Mouse (Mus musculus) activated CD4-positive, CD25-positive, alpha-beta regulatory T cell, adult 4 months (primary cell): ENCODE data around the gene Runx1. TPM values are rescaled to one million over a fixed set of nuclear protein-coding genes. Genes with fewer than 3 reads are reported as not detected.

Experiments used
- ATAC-seq: one replicate; pipeline ENCODE4 v1.8.0; 2017
- polyA plus RNA-seq, 2 experiments: library from polyadenylated mRNA; unstranded; fragments of 100-300 nt; shearing (Covaris generic); gene quantifications; one replicate each; pipeline ENCODE4 v1.2.1; 2017

Runx1 gene
- polyA plus RNA-seq, 2 experiments from 2014 or later: 30.7 to 37.2 TPM

GRCm38 (mm10) chr16:92651256-92651655 is 174.7 kb downstream of the Runx1 start:
- ATAC-seq: no peak

DNA sequence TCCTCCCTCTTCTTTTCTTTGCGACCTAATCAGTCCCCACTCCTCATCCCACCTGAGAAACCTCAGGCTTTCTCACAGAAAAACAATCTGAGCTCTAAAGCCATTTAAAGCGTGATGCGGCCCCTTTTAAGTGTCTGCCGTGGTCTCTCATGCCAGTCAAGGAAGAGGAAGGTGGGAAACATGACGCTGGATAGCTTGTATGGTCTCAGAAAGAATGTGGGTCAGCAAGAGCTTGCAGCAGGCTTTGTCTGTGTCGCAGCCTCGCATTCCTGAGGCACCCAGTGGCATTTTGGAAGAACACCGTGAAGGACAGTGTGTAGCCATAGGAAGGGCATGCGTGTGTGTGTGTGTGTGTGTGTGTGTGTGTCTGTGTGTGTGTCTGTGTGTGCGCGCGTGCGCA is 179.8 kb downstream of the Runx1 start:
- no peak for ATAC-seq

DNA sequence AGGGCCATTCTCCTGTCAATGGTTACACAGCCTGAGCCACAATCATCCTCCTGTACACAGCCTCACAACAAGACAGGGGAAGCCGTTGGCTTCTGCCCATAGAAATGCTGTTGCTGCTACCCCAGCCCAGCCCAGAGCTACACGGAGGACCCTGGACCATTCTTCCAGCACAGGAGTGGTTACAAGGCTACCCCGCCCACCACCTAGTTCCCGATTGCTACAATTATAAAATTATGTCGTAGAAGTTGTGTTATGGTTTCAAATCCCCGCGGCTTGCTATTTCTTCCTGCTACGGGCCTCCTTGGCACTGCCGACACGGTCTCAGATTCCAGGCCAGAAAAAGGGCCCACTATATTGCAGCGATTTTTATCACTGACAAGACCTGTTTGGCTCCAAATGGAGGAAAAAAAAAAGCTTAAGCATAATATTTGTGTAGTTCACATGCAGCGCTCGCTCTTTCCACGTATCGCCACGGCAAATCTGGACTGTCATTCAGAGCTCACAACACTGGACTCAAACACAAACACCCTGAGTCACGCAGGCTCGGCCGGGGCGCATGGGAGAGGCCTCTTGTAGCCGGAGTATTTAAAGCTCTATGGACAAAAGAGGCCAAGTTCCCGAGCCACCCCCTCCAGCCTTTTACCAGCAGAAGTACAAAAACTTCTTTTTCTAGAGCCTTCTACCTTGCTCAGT is 180.4 kb downstream of the Runx1 start:
- ATAC-seq: no peak

GRCm38 (mm10) chr16:92644718-92645422 is 181.1 kb downstream of the Runx1 start:
- ATAC-seq: peak; percentile 78

DNA sequence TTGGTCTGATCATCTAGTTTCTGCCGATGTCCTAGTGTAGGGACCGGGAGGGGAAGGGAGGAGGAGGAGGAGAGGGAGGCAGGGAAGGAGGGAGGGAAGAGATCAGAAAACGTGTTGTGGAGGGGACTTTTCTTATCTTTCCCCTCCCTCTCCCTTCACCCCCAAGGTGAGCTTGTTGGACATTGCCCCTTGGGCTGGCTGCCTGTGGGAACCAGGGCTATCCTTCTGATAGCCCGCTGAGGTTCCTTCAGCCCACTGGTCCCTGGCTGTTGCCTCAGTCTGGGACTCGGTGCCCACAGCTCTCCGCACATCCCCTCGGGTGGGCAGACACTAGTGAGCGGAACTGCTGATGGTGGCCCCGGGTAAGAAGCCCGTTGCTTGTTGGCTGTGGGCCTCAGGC is 181.6 kb downstream of the Runx1 start:
- no peak for ATAC-seq

DNA sequence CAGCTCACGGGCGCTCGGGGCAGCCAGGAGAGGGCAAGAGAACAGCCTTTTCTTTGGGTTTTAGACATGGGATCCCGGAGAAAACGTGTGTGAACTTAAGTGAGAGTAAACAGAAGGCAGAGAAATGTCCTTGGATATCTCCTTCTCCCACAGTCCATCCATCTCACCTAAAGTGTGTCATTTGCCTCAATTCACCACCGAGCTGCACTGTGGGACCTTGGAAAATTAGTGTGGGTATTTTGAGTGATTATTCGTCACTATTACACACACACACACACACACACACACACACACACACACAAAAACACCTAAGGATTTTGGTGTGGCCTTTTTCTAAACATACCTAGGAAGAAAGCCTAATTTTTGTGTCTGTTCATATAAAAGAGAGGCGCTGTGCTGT is 183.7 kb downstream of the Runx1 start:
- no peak for ATAC-seq

DNA sequence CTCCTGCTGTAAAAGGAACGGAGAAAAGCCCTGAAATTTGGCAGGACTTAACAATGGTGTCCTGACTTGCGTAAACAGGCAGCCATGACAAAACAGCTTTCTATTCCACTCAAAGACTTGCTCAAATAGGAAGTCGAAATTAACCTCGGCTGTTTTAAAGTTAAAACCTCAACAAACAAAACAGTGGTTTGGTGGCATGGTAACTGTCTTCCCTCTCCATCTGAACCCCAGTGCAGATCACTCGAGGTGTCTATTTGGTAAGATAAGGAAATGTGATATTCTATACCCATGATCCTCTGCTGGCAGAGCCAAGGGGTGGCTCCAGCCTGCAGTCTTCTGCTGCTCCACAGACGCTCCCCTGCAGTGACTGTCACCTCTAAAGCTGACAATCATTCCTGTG is 184.9 kb downstream of the Runx1 start:
- peak; percentile 73 for ATAC-seq

GRCm38 (mm10) chr16:92639093-92639492 is 186.9 kb downstream of the Runx1 start:
- ATAC-seq: no peak

DNA sequence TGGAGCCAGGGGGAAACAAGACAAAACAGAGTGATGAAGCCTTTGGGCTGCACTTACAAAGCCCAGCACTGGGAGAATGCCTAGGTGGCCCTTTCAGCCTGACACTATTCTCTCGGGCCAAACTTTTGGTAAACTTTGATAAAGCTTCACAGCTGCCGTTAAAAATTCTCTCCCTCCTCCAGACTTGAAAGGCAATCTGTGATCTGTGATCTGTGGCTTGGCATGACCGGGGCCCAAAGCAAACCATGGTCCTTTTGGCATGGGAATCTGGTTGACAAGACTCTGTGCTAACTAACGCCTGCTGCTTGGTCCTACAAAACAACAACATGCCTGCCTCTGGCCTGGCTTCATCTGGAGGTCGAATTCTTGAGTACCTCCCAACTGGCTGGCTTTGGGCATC is 188.9 kb downstream of the Runx1 start:
- no peak for ATAC-seq

DNA sequence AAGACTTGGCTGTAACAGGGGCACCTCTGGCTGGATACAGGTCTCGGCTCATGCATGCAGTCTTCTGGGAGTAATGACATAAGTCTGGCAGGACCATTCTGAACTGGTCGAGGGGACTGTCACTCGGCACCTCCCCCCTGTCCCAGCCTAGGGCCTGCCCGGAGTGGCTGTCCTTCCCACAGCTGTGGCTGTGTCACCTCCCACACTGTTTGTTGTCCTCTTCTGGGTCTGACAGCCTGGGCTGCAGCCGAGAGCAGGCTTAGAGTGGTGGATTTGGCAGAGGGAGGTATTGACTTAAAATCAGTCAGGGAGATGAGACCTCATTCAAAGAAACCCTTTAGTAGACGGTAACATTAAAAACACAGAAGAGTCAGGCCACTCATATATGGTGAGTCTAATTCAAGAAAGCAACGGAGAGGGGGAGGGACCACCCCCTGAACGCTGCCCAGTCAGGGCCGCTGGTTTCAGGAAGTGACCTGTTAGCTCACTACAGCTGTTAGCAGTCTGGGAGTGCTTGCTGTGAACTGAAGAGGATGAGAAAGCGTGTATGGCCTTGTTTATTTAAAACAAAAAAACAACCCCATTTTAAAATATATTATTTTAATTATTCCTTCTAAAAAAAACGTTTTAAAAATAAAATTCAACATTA is 193.7 kb downstream of the Runx1 start:
- ATAC-seq: no peak

DNA sequence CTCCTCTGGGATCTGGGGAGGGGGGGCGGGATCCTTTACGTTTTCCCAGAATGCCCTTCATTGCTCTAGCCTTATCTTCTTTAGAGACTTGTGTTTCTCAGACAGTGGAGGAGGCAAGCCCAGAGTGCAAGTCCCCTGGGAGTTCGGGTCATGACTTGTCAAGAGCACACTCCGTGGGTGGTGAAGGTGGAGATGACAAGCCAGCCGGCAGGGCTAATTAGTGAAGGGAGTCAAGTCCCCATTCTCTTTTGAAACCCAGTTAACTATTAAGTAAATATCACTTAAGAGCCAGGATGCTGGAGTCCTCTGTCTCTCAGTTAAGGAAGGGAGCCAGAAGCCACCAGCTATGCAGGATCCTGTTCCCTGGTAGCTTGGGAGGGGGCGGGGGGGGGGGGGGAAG is 194.3 kb downstream of the Runx1 start:
- ATAC-seq: no peak

DNA sequence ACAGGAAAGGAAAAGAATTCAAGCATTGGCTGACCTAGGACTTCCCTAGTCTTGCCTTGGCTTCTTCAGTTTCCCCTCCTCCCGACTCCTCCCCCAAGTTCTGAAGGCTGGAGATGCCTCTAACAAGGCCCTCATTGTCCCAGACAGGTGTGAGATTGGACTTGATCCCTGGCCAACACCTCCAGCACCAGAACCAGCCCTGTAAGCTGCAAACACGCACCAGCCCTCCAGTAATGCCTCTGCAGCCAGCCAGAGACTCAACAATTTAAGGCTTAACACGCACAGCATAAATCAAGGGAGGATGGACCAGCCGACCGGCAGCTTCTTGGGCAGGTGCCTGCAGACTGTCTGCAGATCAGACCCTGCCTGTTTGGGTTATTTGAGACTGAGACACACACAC is 195.0 kb downstream of the Runx1 start:
- ATAC-seq: no peak

GRCm38 (mm10) chr16:92629829-92630228 is 196.1 kb downstream of the Runx1 start:
- ATAC-seq: no peak

DNA sequence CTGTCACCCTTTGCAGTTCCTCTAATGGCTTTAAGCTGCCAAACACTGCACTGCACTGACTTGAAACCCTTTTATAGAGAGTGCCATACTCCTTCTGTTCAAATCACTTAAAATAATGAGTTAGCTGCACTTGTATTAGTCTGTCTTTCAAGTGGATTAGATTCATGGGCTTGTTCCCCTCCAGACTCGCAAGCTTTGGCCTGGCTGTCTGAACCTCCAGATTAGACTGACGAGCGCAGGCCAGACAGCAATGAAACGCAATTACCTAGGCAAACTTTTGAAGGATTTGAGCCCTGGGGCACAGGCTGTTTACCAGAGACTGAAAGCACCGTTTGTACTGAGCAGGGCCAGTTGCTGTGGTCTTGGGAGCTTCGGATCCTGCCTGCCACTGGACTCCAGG is 198.7 kb downstream of the Runx1 start:
- ATAC-seq: no peak

DNA sequence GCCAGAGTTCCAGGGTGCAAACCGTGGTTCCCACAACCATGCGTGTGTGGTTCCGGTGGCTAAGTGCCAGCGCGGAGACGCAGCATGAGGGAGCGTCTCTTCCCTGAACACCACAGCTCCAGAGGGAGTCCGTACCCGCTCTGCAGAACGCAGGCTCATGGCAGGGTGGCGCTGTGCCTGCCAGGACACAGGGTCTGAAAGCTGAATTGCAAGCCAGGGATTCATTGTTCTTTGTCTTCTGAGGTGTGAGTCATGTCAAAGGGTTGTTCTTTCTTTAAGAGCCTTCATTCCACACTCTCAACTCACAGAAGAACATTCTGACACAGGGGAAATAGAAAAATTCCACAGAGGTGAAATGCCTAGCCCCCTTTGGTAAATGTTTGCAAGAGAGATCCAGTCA is 202.0 kb downstream of the Runx1 start:
- no peak for ATAC-seq

DNA sequence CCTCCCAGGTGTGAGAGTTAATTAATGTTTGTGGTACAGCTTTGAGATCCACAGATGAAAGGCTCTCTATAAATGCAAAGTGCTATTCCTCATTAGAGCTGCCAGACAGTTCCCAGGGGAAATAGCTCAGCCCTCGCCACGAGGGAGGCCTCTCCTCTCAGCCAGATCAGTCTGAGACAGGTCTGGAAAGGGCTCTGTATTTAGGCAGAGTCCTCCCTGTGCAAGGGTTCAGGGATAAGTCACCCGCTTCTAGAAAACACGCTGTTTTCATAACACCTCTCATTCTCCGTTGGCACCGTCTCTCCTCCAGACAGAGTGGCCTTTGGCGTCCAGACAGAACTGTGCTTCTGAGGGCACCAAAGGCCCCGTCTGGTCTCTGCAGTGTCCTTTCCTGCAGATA is 204.1 kb downstream of the Runx1 start:
- no peak for ATAC-seq

GRCm38 (mm10) chr16:92620841-92621518 is 205.0 kb downstream of the Runx1 start:
- peak; percentile 84 for ATAC-seq

DNA sequence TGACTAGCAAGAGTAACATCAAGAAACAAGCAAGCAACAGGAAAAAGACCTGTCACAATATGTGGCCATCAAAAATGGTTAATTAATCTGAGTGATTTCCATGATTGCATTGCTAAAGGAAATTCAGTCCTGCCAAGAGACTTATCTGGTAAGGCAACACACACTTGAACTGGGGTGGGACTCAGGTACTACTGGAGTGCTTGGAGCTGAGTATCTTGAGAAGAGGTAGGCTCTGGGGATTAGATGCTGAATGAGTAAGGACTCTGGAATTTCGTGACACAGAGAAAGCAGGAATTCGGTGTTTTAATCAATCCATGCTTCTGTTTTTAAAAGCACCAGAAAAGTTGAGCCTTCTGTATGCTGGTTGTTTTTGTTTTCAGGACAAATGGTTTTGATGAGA is 209.1 kb downstream of the Runx1 start:
- ATAC-seq: no peak

- ATAC-seq: no peak
Measured at GRCm38 (mm10) chr16:92615234-92615799, 210.6 kb downstream of the Runx1 start.

DNA sequence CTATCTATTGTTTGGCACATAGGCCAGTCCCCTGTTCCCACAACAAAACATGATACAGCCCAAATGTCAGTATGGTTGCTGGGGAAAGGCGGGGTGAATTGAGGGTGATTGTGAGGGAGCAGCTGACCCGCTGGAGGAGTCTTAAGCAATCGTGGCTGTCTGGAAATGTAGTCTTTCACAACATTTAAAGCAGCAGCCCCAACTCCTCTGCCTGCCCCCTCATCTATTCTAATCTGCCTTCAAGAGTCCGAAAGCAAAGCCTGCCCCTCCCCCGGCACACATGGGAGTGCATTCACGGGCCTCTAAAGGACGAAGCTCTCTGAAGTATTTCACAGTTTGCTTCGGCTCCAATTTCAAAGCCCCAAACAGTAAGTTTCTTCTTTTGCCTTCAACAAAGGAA is 213.4 kb downstream of the Runx1 start:
- ATAC-seq: no peak

- ATAC-seq: no peak
Measured at GRCm38 (mm10) chr16:92611641-92612149, 214.3 kb downstream of the Runx1 start.

GRCm38 (mm10) chr16:92610464-92610863 is 215.5 kb downstream of the Runx1 start:
- ATAC-seq: no peak

GRCm38 (mm10) chr16:92609717-92610077 is 216.3 kb downstream of the Runx1 start:
- no peak for ATAC-seq
